Mouse (Mus musculus) urinary bladder, postnatal 36 days (tissue): ENCODE measurements at regions not wholly inside any gene's neighbourhood (a gene's known extent, or its start where the extent isn't known, plus 50 kb on each side); places are given as distances from the start of the nearest gene placed in this dataset.

Source experiments
- DNase-seq, 2 experiments: peaks; one replicate each; pipeline ENCODE4 v3.0.0; 2022; ENCODE audit warnings: low spot score in 2 of 2, mixed read lengths in 1 of 2

DNA sequence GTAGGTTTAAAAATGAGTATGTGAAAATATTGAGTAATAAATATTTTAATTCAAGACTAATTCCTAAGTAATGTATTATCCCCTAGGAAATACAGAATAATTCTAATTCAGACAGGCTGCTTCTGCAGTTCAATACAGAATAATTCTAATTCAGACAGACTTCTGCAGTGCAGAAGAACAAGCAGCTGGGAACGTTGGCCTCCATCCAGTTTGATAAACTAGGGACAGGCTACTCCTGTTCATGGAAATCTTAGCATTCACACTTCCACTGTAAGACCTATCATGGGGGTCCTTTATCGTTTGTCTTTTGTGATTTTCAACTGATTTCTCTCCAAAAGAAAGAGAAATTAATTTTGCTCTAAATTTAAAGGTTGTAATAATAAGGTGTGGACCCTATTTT lies 319.2 kb downstream of the Kctd12 start:
- no peak for DNase-seq

DNA sequence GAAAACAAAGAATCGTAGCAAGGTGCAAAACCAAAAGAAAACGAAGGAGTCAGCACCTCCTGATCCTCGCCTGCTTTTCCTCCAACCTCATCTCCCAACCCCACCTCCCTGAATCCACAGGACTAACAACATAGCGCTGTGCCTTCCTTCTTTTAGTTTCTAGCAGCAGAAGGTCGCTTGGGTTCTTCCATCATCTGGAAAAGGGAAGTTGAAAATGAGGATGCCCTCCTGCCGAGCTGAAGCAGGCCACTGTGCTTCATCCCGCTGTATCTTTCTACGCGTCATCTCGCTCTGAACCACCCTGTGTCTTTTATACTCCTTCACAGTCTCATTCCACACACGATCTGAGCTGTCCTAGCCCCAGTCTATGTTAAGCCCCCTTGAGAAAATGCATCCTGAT lies 322.1 kb downstream of the Kctd12 start:
- no peak for DNase-seq

DNA sequence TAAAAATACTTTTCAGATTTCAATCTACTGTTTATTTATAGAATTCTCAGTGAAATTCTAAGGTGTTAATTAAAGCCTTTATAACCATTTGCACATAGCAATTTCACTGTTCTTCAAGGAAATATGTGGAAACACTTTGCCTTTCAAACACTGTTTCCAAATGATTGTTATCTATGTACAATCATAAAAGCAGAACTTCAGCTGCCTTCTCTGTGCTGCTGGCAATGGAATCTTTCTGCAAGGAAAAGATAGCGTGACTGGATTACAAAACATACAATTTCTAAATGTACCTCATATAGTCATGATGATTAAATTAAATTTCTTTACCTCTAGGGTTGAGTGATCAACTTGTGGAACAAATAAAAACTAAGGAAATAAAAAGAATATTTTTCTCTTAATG lies 326.2 kb downstream of the Kctd12 start:
- no peak for DNase-seq

DNA sequence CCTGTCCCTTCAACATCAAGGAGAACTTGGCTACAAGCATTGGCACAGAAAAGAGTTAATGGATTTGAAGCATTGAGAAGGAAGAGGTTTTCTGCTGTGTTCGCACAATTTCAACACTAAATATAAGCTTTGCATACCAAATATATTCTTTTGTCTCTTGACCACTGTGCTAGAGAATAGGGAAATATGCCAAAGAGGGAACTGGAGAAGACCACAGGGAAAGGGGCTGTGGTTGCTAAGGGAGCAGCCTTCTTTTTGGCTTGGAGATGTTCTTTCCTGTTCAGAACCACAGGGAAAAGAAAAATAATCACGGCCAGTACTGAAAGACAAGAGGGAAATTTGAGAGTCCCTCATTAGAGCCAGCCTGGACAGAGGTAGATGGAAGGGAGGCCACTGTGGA lies 352.8 kb downstream of the Kctd12 start:
- DNase-seq: no peak

DNA sequence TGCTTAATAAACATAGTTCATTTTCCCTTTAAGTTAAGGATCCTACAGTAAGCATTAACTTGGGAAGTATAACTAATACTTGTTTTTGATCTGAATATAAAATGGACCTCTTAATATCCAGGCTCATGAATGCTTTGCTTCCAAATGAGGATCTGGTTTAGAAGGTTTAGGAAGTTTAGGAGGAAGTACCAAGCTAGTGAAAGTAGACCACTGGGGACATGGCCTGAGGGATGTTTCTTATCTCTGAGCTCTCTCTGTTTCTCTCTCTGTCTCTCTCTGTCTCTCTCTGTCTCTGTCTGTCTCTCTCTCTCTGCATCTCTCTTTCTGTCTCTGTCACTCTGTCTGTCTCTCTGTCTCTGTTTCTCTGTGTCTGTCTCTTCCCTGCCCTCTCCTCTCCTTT lies 360.9 kb downstream of the Kctd12 start:
- no peak for DNase-seq

DNA sequence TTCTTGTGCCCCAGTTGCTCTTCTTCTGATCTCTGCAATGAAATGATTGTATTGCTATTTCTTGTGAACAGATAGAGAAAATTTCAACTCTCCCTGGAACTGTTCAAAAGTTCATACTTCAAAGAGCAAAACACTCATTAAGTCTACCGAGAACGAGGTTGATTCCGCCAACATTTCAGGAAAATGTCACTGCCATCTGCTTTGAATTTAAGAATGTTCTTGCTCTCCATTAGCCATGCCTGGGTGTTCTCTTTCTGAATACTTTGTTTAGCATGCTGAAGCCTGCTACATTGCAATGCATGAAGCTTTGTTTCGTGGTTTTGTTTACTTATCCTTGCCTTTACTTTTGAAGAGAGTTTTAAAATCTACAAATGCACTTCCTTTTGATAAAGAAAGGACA lies 363.4 kb downstream of the Kctd12 start:
- DNase-seq: no peak

DNA sequence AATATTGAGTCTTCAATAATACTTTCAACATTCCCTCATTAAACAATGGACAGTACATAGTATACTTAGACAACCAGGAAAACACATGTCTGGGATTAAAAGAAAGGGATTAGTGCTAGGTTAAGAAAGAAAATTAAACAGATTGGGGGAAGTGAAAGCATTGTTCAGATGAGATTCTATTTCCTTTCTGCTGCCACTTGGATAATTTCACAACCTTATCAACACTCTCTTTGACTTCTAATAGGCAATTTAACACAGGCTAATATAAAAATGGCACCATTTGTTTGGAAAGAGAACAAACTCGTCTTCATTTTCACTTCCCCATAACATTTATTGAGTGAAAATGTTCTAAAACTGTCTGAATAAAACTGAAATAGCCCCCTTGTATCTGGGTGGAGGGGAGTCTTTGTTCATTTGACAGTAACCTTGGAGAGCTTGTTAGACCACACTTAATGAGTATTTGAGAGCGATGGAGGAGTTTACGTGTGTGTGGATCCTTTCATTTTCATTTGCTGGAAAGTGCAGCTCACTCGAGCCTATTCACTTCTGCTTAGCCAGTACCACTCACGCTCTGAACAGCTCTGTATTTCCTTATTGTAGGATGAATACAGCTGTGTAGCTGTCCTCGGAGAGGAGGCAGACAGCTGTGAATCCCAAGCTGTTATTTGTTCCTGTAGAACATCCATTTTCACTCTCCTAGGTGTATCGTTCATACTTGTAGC lies 366.7 kb downstream of the Kctd12 start:
- DNase-seq: no peak

DNA sequence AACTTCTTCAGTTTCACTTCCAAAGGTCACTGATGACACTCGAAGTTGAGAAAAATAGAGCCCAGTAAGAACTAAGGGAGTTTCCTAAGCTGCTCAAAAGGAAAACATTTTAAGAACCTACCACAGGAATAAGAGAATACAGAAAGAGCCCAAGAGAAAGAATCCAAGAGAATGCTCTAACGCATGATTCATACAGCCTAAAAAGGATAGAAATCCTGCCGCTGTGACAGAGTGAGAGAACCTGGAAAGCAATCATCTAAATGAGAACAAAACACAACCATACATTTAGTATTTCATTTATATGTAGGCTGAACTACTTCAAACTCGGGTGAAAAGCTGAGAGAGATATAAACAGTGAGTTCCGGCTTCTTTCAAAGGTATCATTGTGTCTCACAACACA lies 376.4 kb downstream of the Kctd12 start:
- DNase-seq: no peak

DNA sequence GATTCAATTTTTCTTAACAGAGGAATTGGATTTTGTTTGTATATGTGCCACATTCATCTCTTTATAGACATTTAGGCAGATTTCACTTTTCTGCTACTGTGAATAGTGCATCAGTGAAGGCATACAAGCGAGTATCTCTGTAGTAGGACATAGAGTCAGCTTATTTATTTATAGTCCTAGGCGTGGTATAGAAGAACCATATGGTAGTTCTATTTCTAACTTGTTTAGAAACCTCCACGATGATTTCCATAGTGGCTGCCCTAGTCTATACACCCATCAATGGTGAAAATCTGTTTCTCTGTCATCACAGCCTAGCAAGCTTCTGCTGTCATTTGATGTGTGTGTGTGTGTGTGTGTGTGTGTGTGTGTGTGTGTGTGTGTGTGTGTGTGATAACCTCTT lies 387.6 kb downstream of the Kctd12 start:
- no peak for DNase-seq

DNA sequence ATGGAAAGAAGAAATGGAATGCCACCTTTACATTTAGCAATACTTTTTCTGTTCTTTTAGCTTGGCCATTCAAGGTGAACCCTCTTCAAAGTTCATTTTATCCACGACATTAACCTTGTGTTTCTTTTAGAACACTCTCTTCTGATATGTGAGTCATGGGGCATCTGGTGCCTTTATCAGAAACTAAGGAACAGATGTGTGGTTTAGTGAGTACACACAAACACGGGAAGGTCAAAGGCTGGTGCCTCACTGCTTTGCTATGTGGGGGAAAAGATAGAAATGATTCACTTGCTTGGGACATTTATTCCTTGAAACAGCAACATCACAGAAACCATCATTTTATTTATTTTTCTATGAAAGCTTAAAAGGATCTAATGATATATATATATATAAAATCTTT lies 428.7 kb downstream of the Kctd12 start:
- no peak for DNase-seq

DNA sequence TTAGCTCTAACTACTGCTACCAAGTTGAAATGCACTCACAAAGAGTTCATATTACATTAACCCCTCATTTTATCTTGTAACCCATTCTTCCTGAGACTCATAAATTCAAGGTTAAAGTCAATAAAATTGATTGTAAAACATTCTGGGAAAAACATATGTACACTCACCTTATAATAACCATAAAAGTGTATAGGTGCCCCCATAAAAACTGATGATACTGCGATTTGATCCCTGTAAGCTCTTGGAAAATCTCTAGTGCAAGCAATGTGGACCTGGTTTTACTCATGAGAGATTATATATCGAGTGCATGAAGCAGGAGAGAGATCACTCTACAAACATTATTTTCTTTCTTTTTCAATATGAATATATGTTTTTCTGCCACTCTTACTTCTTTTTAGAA lies 429.8 kb downstream of the Kctd12 start:
- DNase-seq: no peak

DNA sequence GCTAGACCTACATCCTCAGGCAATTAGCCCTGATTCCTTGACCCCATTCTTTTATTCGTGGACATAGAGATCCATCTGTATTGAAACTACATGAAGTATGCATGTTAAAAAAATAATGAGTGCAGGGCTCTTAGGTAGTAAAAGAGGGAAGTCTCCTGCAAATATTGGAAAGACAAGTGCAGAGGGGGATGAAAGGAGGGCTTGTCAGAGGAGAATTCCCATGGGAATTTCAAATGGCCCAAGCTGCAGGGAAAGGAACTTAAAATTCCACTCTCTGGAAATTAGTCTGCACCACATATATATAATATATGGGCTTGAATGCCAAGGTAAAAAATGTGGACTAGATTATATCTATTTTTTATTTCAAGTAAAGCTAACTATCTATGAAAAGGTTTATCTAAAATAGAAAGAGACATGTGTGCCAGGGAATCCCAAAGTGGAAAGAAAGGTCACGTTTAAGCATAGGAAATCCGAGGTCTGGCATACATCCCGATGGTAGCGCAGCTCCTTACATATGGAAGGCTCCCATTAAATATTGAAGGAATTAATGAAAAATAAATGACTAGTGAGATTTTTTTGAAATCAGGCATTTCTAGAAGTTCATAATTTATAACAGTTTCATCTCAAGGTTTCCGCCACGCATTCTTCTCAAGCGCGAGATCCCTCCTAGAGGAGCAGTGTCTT lies 457.4 kb downstream of the Kctd12 start:
- no peak for DNase-seq

DNA sequence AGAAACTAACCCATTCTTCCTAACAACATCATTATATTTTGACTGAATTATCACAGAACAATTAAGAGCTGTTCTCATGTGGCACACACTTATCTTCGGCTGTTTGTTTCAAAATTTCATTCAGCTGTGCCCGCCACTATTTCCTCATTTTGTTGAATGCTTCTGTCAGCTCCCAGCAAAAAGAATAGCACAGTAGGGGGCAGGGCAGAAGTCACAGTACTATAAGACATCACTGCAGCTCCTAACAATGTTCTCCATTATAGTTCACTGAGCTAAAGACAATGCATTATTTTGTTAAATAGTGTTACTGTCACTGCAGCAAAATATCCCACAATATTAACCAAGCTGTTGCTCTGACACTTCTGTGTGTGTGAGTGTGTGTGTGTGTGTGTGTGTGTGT lies 465.7 kb downstream of the Kctd12 start:
- no peak for DNase-seq

DNA sequence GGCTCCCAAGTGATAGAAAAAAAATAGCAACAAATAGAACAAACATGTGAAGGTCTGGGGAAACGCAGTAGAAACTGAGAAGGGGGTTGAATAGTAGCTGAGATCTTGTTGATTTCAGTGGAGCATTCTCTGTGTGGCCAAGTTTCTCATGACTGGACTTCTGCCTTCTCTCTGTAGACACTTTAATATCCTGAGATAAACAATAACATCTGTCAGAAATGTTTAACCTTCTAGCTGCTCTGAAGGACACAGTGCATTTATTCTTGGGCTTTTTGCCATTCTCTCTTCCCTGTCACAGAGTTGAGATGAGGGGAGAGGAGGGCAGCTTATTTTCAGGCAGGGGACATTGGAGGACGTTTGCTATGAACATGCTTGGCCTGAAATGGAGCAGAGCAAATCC lies 467.9 kb downstream of the Kctd12 start:
- DNase-seq: no peak

DNA sequence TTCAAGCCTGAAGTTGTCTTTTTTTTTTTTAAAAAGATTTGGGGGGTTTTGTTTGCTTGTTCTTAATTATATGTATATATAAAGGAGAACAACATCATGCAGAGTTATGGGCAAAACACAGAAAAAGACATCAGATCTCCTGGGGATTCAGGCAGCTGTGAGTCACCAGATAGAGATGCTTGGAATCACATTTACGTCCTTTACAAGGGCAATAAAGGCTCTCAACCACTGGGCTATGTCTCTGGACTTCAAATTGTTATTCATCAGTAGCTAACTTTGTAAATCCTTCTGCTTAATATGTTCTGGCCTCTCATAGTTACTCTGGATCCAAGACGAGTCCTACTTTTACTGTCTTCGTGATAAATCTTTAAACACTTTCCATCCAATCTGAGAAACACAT lies 469.8 kb downstream of the Kctd12 start:
- no peak for DNase-seq

DNA sequence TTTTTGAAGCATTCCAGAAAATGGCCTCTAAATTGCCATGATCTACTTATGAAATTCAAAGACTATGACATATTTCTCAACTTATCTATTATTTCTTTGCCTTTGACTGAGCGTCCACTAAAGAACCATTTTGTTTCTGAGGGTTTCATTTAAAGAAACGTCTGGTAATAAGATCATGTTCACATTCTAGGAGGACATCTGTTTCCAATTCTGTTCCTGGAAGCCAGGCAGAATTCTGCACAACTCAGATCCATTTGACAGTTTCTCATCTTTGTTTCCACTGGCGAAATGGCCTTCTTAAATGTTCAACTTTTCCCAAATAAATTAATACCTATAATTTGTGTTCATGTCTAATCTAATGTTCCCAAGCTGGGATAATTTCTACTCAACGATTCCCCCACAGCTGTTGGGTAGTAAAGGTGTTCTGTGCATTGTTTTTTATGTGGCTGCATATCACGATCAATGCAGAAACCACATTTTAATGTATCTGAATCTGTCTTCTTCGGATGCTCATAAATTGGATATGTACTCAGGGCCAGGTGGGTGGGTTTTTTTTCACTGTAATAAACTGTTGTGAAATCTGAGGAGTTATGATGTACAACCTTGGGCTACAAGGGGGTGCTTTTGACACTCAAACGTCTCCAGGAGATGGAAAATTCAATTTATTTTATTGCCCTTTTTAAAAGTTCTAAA lies 470.6 kb downstream of the Kctd12 start:
- DNase-seq: no peak

DNA sequence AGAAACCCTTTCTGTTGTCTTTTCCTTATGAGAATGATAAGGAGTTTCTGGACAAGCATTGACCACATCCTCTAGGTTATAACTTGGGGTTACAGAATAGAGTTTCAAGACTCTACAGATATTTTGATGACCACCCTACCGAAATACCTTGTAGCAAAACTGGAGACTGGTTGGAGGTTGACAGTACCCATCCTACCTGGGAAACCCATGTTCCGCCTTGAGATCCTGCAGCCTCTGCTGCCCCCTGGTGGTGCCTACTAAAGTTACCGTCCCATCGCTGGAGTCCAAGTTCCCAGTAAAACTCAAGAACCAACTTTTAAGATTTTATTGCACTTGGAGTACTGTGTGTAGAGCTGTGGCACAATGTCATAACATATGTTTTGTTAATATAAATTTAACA lies 472.1 kb downstream of the Kctd12 start:
- DNase-seq: peak; percentile 37 to 49

DNA sequence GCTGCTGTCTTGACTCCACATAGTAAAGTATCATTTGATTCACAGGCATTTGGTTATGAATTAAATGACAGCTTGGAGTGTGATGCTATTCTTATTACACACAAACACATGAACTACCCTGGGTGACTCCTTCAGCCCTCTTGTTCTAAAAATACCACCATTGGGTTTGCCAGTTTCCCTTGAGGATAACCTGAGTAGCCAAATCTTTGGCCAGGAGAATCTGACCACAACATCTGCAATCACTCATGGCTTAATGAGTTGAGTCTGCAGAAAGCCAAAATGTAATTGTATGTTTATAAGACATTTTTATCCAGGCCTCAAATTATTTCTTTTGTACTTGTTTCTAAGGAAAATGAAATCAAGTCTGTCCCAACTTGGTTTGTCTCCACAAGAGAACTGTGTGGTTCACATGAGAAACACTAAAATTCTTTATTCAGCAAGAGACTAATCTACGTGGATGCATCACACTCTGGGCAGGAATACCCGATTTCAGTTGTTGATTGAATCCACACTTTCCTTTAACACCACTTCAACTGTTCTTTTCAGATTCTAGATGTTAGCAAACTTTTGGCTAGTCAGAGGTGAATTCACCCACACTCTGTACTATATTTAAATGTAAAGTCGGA lies 476.6 kb downstream of the Kctd12 start:
- no peak for DNase-seq

DNA sequence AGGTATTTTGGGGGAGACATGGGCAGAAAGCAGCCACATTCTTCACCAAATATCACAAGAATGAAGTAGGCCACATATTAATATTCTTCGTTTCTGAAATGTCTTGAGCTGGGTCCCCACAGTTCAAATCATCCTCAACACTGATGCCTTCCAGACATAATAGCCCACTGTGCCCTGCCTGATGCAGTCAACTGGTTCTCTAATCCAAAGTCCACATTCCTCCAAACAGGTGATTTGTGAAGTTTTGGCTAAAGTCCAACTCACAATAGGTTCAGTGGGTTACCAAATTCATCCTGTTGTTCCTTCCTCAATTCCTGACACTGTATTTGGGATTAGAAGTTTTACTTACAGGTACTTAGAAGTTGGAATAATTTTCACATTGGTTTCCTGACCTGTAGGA lies 485.3 kb downstream of the Kctd12 start:
- no peak for DNase-seq

DNA sequence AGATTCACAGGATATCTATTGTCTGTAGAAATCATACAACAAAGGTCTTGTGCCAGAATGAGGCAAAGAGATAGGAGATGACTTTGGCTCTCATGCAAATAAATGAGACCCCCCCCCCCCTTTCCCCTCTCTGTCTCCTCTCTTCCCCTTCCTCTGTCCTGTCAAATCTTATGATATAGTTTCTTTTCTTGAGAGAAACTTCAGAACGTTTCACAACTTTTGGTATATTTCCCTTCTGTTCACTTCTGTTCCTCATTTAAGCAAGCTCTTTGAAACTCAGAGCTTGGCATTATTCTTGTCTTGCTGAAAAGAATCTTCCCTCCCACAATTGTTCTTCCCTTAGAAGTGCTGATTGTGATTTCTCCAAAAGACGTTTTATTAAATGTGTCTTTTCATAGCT lies 490.1 kb downstream of the Kctd12 start:
- no peak for DNase-seq

DNA sequence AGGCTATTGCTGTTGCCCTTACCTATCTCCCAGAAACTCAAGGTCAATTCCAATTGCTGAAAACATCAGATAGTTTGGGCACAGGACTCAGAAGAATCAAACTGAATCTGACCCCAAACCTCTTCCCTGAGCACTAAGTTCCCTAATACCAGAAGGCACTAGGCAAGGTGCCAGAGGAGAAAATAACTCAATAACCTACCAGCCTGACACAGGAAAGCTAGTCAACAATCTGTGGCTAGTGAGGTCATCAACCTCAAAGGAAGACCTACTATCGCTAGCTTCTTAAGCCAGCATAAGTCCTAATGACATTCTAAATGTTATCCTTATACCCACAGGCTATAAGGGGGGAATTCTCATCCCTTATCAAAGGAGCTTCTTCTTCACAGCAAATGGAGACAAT lies 491.2 kb downstream of the Kctd12 start:
- no peak for DNase-seq

DNA sequence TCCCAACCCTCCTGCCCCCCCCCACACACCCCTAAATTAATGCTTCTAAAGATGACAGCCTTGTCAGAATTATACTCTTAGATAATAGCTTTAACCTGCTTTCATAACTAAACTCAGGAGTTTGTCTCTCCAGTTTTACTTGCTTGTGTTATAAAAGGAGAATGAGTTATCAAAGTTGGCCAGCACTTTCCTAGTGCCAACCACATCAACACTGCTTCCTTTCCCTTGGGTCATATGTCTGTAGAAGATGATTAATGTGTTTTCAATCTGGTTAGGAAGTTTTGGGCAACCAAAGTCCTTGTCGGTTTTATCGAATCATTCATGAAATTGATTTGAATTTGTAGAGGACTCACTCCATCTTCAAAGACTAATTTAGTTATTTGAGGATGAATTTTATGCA lies 505.3 kb downstream of the Kctd12 start:
- no peak for DNase-seq

DNA sequence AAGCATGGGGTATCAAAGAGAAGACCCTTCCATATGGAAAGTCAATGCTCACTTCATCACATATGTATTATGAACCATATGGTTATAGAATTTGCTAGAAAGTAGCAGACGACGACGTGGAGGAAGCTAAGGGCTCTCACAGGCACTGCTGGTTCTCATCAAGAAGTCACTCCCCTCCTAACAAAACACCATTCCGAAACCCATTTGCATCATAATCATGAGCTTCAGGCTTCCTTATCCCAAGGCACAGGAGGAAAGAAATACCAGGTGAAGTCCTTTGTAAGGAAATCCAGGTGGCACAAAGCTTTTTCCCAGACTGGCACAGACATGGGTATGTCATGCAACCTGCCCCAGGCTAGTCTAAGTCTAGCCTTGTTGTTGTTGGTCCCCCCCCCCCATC lies 513.1 kb downstream of the Kctd12 start:
- no peak for DNase-seq
